Mouse (Mus musculus): ENCODE measurements around the gene Gm27027.

The Gm27027 gene

DNA sequence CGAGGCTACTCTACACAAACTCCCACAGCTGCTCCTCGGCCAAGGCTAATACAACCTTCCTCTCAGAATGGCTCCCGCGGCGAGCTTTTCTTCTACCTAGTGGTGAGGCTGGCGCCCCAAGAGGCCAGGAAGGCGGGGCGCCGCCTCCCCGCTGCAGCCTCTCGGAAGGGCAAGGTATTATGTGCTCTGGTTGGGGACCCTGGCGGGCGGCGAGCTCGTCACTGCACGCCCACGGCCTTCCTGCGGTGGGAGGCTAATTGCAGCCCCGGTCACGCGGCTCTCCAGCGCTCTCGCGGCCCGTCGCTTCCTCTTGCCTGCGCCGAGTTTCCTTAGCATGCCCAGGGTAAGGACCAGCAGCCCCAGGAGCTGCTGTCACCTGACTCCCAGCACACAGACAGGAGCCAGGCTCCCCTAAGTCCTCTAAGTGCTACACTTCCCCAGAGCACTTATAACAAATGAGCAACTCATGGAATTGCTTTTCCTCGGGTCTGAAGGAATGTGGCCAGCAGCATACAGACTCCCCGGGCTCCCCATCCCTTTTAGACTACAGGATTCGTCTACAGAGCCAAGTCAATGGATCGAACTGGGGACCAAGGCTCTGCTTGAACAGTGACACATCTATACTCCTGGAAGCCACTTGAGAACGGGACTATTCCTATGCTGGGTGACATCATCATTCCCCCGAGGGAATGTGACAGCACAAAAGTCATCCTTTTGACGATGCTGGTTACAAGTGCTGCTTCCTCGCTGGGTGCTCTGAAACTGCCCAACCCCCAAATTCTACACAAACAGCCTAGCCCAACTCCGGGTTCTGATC, 19.5 kb downstream of the Gm27027 start:
- peak; percentile 63 to 81 for DNase-seq

DNA sequence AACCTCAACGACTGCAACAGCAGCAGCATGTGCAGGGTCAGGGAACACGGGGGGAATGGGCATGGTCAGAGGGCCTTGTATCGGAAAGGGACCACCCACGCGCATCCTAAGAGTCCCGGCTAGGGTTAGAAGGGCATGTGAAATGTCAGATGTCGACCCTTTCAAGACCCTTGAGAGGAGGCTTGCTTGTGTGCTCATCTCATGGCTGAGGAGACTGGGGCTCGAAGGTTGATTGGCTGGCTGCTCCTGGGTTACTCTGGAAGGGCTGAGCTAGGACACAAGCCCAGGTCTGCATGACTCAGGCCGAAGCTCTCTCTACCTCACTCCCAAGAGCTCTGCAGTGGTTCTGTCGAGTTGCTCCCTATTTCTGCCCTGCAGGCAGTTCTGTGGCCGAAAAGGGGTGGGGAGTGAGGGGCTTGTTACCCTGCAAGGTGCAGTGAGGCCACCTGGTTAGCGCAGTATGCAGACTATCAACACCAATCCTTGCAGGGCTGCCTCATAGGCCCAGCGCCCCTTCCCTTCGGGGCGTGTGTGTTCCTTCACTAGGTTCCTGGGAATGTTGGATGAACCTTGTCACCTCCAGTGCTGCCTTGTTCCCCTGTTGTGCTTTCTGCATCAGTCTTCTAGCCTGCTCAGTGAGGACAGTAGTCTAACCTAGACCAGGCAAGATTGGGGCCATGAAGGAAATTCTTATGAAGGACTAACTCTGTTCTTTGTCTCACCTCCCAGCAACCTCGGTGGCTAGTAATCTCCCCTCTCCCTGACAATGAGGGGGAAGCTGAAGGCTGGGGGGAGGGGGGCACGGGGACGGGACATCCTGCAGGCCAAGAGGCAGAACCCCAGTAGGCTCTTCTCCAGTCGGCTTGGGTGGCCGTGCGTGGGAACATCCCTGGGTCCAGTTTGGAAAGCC, 20.4 kb downstream of the Gm27027 start:
- DNase-seq, result no peak

DNA sequence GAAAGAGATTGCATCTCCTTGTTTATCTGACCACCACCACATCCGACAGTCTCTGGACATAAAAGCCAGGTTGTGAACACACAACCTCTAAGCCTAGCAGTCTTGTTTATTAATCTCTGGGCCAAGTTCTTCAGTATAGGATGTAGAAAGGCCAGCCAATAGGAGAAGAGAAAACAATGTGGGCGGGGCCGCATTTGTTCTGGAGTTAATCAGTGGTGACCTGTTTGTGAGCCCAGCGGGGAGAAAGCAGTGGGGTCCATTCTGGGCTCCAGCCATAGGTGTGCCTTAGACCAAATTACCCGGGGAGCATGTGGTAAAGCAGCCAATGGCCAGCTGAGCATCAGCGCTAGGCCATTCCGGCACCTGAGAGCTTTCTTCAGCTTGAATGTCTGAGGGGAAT, 21.1 kb downstream of the Gm27027 start:
- DNase-seq, result no peak

DNA sequence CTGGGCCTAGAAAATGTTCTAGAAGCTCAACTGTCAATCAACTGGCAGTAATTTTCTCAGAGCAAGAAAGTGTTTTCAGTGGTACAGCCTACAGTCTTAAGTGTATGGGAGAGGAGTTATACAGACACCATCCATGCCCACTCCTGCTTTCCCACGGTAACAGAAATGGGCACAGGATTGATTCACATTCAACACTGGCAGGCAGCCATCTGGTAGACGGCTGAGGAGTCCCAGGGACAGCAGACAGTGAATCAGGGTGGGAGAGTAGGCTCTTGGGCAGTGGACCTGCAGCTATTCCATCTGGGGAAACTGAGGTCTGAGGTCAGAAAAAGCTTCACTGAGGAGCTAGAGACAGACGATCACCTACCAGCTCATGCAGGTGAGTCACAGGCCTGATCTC, 24.5 kb downstream of the Gm27027 start:
- no peak for DNase-seq

DNA sequence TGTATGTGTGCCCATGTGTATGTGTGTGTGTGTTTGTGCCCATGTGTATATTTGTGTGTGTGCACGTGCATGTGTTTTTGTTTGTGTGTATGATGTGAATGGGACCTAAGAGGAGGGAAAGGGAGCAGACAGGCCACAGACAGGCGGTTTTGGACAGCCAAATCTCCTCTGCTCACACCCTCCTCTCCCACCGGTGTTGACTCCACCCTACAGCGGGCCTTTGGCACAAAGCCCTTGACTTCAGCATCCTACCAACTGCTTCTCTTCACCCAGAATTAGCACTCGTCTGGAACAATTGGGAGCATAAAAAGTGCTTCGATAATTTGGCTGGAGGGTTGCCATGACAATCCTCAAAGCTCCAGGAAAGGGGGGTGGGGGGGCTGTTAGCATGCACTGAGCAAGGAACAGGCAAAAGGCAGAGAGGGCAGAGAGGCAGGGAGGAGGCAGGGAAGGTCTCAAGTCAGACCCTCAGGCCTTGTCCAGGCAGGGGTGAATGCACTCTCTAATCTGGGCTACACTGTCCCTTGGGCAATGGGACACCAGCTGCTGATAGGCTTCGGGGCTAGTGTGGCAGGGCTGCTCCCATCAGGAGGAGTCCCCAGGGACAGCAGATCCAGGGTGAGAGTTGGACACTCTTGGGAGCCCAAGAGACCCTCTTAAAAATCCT, 31.5 kb downstream of the Gm27027 start:
- no peak for DNase-seq

DNA sequence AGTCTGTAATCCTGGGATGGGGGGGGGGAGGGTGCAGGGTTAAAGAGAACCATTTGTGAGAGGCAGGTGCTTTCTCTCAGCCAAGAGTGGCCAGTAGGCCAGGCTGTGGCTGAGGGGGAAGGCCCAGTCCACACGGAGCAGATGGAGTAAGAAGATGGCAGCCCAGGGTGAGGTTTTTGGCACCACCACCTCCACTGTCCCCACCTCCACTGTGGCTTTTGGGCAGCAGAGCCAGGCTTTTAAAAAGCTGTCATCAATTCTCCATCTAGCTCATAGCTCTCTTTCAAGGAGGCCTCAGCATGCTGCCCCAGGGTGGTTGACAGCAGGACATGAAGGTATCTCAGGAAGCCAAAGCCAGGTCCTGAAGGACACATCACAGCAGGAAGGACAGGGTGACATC, 32.4 kb downstream of the Gm27027 start:
- no peak for DNase-seq

DNA sequence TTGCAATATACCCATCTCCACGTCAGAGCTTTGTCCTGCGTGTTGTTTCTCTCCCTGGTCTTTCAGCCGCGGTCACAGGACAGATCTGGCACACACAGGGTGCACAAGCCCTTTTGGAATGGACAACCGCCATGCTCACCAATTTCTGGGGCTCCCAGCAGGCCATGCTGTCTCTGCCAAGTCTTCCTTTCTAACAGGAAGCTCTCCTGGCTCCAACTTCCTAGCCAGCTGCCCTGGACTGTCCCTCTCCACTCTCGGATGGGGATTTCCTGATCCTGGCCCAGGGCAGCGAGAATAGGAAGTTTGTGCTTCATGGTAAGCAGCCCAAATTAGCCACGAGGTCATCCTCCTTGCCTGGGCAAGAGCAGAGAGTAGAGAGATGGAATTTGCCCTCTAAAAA, 34.4 kb downstream of the Gm27027 start:
- DNase-seq, result peak; percentile 60 to 82

DNA sequence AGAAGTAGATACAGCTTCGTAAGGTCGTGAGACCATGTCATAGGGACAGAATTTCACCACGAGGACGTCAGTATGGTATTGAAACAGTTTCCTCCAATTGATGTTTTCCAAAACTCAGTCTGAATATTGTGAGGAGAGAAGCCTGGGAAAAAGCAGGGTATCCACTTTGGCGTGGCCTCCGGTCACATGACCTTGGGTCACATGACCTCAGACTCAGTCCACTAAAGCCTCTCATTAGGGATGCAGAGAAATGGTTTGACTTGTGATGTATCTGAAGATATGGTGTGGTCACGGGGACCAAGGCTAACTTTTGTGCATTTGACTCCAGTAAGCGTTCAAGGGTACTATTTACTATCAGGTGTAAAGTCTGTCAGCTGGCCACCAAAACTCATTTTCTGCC, 36.8 kb downstream of the Gm27027 start:
- no peak for DNase-seq

DNA sequence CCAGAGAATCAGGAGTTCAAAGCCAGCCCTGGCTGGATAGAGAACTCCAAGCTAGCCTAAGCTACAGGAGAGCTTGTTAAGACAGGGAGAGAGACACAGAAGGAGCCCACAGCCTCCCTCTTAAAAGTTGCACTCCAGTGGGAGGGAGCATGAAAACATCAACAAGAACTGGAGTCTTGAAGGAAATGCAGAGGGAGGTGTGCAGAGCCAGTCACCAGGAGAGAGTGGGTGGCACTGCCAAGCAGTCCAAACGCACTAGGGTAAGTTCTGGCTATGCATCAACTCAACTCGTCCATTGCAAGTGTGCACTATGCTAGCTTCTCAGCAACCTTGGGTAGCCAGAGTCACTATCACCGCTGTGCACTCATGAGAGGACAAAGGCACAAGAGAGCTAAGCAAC, 37.9 kb downstream of the Gm27027 start:
- no peak for DNase-seq

DNA sequence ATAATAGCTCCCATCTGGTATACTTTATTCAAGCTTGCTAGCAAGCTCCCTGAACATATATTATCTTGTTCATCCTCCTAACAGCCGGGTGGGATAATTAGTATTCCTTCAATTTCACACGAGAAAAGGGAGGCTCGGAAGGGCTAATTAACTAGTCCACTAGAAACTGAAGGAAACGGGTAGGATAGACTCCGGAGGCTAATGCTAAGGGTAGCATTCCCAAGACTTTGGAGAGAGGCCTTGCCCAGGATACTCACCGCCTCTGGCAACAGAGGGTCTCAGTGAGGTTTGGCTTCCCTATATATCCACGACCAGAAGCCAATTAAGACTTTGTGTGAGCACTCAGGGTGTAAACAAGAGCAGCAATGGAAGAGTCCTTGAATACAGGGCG, 38.4 kb downstream of the Gm27027 start:
- no peak for DNase-seq

DNA sequence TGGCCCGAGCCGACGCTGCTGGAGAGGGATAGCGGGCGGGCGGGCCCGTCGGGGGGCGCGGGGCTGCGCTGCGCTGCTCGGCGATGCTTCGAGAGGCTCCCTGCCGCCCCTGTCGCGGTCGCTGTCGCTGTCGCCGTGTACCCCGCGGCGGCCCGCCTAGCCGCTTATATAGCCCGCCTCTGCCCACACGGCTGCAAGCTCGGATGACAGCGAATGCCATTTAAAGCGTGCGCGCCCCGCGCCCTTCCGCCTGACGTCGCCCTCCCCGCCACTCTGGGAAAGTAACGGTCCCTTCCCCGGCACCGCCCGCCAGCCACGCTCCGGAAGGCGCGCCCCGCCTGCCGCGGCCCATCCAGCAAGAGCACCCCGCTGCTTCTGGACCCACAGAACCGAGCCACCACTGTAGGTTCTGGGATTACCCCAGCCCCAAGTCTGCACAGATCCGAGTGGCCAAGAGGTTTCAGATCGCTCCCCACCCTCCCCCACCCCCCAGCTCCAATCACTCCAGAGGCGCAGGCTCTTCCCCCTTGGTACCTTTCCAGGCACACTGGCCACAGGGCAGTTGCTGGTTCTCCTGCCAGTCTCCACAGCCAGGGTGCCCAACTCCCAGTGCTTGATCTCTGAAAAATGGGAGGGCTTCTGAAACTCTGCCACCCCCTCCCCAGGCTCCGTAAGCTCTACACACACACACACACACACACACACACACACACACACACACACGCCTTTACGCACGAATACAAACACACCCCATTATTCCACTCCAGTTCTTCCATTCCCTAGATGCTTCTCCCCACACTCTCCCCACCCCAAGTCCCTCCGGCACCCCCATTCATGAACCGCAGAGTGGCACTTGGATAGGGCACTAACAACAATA, 39.0 kb downstream of the Gm27027 start, which contains the start of gene Gm13889:
Gm13889 (minus strand) TSS at position 294 of the 877 bp plus-strand sequence.
- DNase-seq, result peak; percentile 81 to 91

DNA sequence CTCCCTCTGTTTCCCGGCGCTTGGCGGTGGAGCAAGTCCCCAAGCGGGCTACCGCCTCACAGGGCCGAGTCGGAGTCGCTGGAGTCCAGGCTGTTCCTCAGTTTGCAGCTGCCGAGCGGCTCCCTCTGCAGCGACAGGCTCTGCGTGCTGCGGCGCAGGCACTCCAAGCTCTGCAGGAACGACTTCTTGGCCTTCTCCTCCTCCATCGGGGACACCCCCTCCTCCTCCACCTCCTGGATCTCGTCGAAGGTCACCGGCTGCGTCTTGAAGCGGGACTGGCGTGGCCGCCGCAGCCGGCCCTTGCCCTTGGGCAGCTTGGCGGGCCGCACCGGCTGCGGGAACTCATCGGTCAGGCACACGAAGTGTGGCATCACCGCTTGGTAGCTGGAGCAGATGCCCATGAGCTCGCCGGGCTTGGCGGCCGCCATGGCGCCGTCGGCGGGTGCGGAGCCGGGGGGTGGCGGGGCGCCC, 39.8 kb downstream of the Gm27027 start:
- peak; percentile 40 to 62 for DNase-seq

DNA sequence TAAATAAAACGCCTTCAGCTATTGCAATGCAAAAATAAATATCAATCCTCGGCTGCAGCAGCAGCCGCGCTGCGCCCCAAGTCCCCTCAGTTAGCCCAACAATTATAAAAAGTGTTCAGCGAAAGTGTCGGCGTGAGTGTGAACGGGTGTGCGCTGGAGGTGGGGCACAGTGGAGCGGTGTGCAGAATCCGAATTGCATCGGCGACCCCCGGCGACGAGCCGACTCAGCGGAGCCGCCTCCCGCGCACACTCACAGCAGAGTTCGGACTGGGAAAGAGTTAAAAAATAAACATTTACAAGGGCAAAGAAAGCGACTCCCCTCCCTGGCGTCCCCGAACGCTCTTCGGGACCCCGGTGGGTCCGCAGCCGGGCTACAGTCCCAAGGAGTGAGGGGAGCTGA, 40.3 kb downstream of the Gm27027 start:
- DNase-seq, result no peak

DNA sequence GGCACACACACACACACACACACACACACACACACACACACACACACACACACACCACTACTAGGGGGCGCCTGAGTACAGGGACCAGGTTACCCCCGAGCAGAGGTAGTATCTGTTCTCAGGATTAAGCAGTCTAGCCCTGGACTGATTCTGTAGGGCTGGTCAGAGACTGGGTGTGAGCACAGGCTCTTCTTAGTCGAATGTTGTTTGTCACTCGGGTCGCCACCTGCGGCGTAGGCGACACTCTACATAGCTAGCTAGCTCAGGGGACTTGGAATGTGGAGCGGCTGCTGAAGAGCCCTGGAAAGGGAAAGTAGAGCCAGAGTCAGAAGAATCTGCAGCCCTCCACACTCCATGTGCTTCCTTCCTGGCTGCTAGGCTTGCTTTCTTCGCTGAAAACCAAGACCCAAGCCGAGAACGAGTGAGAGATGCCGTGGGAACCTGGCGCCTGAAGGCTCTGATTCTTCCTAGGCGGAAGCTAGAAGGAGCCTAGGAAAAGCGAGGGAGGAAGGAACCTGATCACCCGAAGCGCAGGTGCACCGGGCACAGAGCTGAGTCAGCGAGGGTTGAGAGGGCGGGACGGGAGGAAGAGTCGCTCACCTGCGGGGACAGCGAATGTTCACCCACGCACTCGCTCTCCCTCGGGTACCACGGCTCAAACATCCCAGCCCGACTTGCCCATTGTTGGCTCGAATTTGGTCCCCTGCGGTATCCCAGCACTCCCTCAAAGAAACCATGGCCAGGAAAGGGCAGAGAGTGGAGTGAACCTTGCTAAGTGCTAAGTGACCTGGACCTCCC, 41.2 kb downstream of the Gm27027 start:
- DNase-seq, result peak in 1 of 2 experiments; percentile 35

DNA sequence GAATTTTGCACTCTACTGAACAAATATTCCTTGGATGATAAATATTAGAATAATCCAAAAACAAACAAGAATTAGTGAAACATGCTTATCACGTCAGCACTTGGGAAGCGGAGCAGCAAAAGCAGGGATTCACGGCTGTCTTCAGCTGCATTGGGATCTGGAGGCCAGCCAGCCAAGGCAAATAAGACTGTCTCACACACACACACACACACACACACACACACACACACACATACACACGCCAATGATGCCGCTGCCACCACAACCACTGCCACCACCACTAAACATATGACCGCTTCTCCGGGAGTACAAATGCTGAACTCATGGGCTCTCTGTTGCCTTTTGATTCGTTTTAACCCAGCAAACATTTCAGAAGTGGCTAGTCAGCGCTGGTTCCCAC, 42.4 kb downstream of the Gm27027 start:
- no peak for DNase-seq

DNA sequence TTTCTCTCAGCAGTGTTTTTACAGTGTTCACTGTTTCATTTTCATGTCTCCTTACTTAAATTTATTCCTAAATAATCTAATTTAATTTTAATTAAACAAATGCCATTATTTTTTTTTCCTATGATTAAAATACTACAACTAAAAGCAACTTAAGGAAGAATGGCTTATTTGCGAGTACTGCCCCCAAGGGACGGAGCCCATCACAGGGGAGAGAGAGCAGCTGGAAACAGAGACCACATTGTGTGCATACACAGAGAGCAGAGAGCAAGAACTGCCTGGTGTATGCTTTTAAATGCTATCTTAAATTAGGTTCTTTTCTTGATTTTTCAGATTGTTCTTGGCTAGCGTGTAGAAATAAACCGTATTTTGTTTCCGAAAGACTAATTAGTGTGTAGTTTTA, 49.2 kb downstream of the Gm27027 start:
- DNase-seq, result no peak

DNA sequence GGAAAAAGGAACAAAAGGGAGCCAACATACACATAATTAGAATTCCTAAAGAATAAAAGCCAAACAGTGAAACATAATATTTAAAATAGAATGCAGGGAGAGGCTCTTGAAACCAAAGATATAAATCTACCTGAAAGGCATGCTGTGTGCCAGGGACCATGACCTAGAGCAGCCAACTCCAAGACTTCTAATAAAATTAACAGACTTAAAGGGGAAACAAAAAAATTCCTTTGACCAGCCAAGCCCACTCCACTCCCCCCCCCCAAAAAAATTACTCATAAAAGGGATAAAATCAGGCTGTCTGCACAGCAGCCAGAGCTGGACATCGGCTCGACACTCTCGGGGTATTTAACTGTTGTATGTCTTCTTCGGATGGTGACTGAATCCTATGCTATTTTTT, 51.3 kb downstream of the Gm27027 start:
- no peak for DNase-seq

DNA sequence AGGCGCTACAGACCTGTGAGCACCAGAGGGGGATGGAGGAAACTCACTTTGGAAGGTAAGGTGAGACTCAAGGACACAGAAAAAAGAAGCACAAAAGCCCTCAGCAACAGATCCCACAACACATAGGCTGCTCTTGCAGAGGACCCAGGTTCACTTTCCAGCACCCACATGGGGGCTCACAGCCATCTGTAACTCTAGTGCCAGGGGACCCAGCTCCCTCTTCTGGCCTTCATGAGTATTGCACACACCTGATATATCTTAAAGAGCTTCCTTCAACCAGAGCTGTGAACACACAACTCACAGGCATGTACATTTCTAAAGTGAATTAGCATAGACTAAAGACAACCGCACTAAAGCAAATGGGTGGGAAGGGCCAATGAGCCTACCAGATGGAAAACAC, 52.1 kb downstream of the Gm27027 start:
- no peak for DNase-seq

DNA sequence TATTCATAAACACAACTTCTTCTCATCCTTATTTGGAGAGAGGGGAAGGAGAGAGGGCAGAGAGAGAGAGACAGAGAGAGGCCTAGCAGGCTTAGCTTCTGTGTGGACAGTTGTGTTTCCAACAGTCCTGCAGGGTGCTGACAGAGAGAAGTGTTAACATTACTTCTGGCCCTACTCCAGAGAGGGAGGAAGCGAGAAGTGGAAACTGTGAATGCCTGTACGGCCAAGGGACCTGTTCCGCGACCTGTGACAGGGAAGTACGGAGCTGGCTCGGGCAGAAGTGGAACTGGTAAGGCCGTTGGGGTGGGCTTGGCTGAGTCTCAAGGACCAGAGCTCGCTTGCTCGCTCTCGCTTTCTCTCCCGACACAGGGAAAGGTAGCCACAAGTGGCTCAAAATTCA, 54.5 kb downstream of the Gm27027 start:
- peak in 1 of 2 experiments; percentile 23 for DNase-seq

DNA sequence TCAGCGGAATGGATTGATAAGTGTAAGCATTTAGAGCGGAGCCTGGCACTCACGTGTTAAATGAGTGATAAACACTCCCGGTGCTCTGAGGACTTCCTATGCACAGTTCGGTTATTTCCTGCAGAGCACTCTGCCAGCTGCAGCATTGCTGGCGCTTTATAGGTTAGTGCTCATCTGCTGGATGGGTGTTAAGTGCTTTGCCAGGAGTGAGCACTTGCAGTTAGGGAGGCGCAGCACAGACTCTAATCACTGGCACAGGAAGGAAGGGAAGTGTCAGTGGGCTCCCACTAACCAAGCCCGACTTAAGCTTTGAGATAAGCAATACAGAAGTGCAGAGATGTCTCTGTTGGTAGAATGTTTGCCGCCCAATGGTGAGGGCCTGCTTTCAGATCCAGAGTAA, 57.6 kb downstream of the Gm27027 start:
- no peak for DNase-seq

DNA sequence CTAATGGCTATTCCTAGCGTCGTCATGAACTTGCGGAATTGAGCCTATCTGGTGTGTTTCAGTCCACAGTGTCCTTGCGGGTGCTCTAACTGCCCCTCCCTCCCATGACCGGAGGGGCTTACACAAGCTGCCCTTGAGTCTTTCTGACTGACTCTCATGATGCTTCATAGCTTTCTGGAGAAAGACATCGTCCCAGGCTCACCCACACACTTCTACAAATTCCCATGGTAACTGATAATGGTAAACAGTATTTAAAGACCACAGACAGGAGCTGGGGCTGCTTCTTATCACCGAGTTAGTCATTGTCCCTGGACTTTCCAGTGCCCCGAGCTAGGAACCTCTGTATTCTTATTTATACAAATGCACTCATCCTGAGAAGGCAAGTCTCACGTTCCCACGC, 67.3 kb downstream of the Gm27027 start:
- no peak for DNase-seq
